Mouse (Mus musculus): ENCODE data around the gene Prdm12. TPM values are rescaled to one million over a fixed set of nuclear protein-coding genes. Genes with fewer than 3 reads are reported as not detected.

Prdm12 gene
- polyA plus RNA-seq, 1 experiment = not detected

GRCm38 (mm10) chr2:31653971-31654853 lies 14.4 kb downstream of the Prdm12 start:
- no peaks in the 10 kb centered on the region for H3K36me3 ChIP-seq (ENCODE audit: control insufficient read depth, insufficient read depth)
- H3K4me3 ChIP-seq (ENCODE audit: insufficient read depth, poor library complexity, severe bottlenecking) = no peak overlapping the region
- H3K79me3 ChIP-seq (ENCODE audit: low read depth) = no peaks in the 10 kb centered on the region
- TF ChIP-seq MYOG (IDR thresholded peaks at IDR 0.05; ENCODE audit: control insufficient read depth, extremely low read depth, insufficient read length) (no peak), MYOD1 (IDR thresholded peaks at IDR 0.05; ENCODE audit: control insufficient read depth, insufficient read length, low read depth) (no peak), CTCF (IDR thresholded peaks at IDR 0.05; ENCODE audit: control insufficient read depth, insufficient read depth, insufficient read length) (no peak), CEBPB (IDR thresholded peaks at IDR 0.05; ENCODE audit: low read depth) (no peak), FOSL1 (IDR thresholded peaks at IDR 0.05; ENCODE audit: insufficient read depth, low read length, poor library complexity, severe bottlenecking) (no peak), USF1 (IDR thresholded peaks at IDR 0.05; ENCODE audit: low read depth) (no peak), MAX (IDR thresholded peaks at IDR 0.05) (no peak)
- no peaks in the 10 kb centered on the region for H3K79me2 ChIP-seq (ENCODE audit: control insufficient read depth, insufficient read depth)
- H3K27me3 ChIP-seq (ENCODE audit: control insufficient read depth, insufficient read depth, insufficient read length) = peaks cover 71% of the 10 kb centered on the region
- no peak overlapping the region for H3ac ChIP-seq (ENCODE audit: control insufficient read depth, insufficient read length, low read depth)

- Histone ChIP-seq H3K4me3 (ENCODE audit: insufficient read depth, poor library complexity, severe bottlenecking) (no peak overlapping the region), H3K79me2 (ENCODE audit: control insufficient read depth, insufficient read depth) (no peaks in the 10 kb centered on the region), H3K36me3 (ENCODE audit: control insufficient read depth, insufficient read depth) (no peaks in the 10 kb centered on the region), H3ac (ENCODE audit: control insufficient read depth, insufficient read length, low read depth) (no peak overlapping the region), H3K27me3 (ENCODE audit: control insufficient read depth, insufficient read depth, insufficient read length) (peaks cover 63% of the 10 kb centered on the region), H3K79me3 (ENCODE audit: low read depth) (no peaks in the 10 kb centered on the region)
- TF ChIP-seq CEBPB (IDR thresholded peaks at IDR 0.05; ENCODE audit: low read depth) (no peak), CTCF (IDR thresholded peaks at IDR 0.05; ENCODE audit: control insufficient read depth, insufficient read depth, insufficient read length) (peak; percentile 15), FOSL1 (IDR thresholded peaks at IDR 0.05; ENCODE audit: insufficient read depth, low read length, poor library complexity, severe bottlenecking) (no peak)
Measured at GRCm38 (mm10) chr2:31654854-31655559, 15.2 kb downstream of the Prdm12 start.

- H3K27me3 ChIP-seq (ENCODE audit: control insufficient read depth, insufficient read depth, insufficient read length) = peaks cover 51% of the 10 kb centered on the region
- H3K4me3 ChIP-seq (ENCODE audit: insufficient read depth, poor library complexity, severe bottlenecking) = no peak overlapping the region
- H3K79me2 ChIP-seq (ENCODE audit: control insufficient read depth, insufficient read depth) = no peaks in the 10 kb centered on the region
- H3ac ChIP-seq (ENCODE audit: control insufficient read depth, insufficient read length, low read depth) = no peak overlapping the region
- no peaks in the 10 kb centered on the region for H3K79me3 ChIP-seq (ENCODE audit: low read depth)
- H3K36me3 ChIP-seq (ENCODE audit: control insufficient read depth, insufficient read depth) = no peaks in the 10 kb centered on the region
- TF ChIP-seq CEBPB (IDR thresholded peaks at IDR 0.05; ENCODE audit: low read depth) (no peak), MYOD1 (IDR thresholded peaks at IDR 0.05; ENCODE audit: control insufficient read depth, insufficient read length, low read depth) (no peak), MYOG (IDR thresholded peaks at IDR 0.05; ENCODE audit: control insufficient read depth, extremely low read depth, insufficient read length) (no peak), USF1 (IDR thresholded peaks at IDR 0.05; ENCODE audit: low read depth) (no peak), FOSL1 (IDR thresholded peaks at IDR 0.05; ENCODE audit: insufficient read depth, low read length, poor library complexity, severe bottlenecking) (no peak), CTCF (IDR thresholded peaks at IDR 0.05; ENCODE audit: control insufficient read depth, insufficient read depth, insufficient read length) (no peak), MAX (IDR thresholded peaks at IDR 0.05) (no peak)
Measured at GRCm38 (mm10) chr2:31656374-31656773, 16.5 kb downstream of the Prdm12 start.

- H3K27me3 ChIP-seq (ENCODE audit: control insufficient read depth, insufficient read depth, insufficient read length) = peaks cover 16% of the 10 kb centered on the region
- H3K36me3 ChIP-seq (ENCODE audit: control insufficient read depth, insufficient read depth) = no peaks in the 10 kb centered on the region
- H3K79me2 ChIP-seq (ENCODE audit: control insufficient read depth, insufficient read depth) = no peaks in the 10 kb centered on the region
- TF ChIP-seq MYOG (IDR thresholded peaks at IDR 0.05; ENCODE audit: control insufficient read depth, extremely low read depth, insufficient read length) (no peak), CTCF (IDR thresholded peaks at IDR 0.05; ENCODE audit: control insufficient read depth, insufficient read depth, insufficient read length) (no peak), CEBPB (IDR thresholded peaks at IDR 0.05; ENCODE audit: low read depth) (no peak), FOSL1 (IDR thresholded peaks at IDR 0.05; ENCODE audit: insufficient read depth, low read length, poor library complexity, severe bottlenecking) (no peak), MYOD1 (IDR thresholded peaks at IDR 0.05; ENCODE audit: control insufficient read depth, insufficient read length, low read depth) (no peak), USF1 (IDR thresholded peaks at IDR 0.05; ENCODE audit: low read depth) (no peak), MAX (IDR thresholded peaks at IDR 0.05) (no peak)
- no peak overlapping the region for H3ac ChIP-seq (ENCODE audit: control insufficient read depth, insufficient read length, low read depth)
- no peaks in the 10 kb centered on the region for H3K79me3 ChIP-seq (ENCODE audit: low read depth)
- no peak overlapping the region for H3K4me3 ChIP-seq (ENCODE audit: insufficient read depth, poor library complexity, severe bottlenecking)
Measured at GRCm38 (mm10) chr2:31662939-31663803, 23.3 kb downstream of the Prdm12 start.

GRCm38 (mm10) chr2:31663804-31664180 lies 24.0 kb downstream of the Prdm12 start:
- H3K4me3 ChIP-seq (ENCODE audit: insufficient read depth, poor library complexity, severe bottlenecking) = no peak overlapping the region
- H3K79me3 ChIP-seq (ENCODE audit: low read depth) = no peaks in the 10 kb centered on the region
- H3K36me3 ChIP-seq (ENCODE audit: control insufficient read depth, insufficient read depth) = no peaks in the 10 kb centered on the region
- peaks cover 14% of the 10 kb centered on the region for H3K27me3 ChIP-seq (ENCODE audit: control insufficient read depth, insufficient read depth, insufficient read length)
- TF ChIP-seq CTCF (IDR thresholded peaks at IDR 0.05; ENCODE audit: control insufficient read depth, insufficient read depth, insufficient read length) (no peak), MYOG (IDR thresholded peaks at IDR 0.05; ENCODE audit: control insufficient read depth, extremely low read depth, insufficient read length) (no peak), MYOD1 (IDR thresholded peaks at IDR 0.05; ENCODE audit: control insufficient read depth, insufficient read length, low read depth) (no peak), CEBPB (IDR thresholded peaks at IDR 0.05; ENCODE audit: low read depth) (no peak), FOSL1 (IDR thresholded peaks at IDR 0.05; ENCODE audit: insufficient read depth, low read length, poor library complexity, severe bottlenecking) (no peak), USF1 (IDR thresholded peaks at IDR 0.05; ENCODE audit: low read depth) (no peak), MAX (IDR thresholded peaks at IDR 0.05) (no peak)
- H3ac ChIP-seq (ENCODE audit: control insufficient read depth, insufficient read length, low read depth) = no peak overlapping the region
- no peaks in the 10 kb centered on the region for H3K79me2 ChIP-seq (ENCODE audit: control insufficient read depth, insufficient read depth)

Measured in C2C12 (cell line).